Mouse (Mus musculus): ENCODE results near the gene Rps15.

DNA sequence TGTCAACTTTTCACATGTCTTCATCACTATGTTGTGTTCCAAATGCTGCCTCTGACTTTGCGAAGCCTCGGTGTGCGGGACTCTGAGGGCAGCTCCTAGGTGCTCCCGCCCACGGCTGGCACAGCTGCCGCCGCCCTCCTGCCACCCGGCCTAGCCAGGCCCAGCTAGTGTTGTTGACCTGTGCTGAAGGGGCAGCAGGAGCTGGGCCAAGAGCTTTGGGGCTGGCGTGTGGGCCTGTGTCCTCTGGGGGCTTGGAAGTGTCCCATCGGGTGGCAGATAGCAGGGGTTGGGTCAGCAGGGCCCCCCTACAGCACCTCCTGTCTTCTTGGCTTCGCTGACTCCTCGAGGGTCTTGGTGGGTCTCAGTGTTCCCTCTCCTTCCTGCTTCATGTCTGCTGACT lies 13.0 kb upstream of the Rps15 start:
- TF ChIP-seq EP300 (IDR thresholded peaks at IDR 0.05) (no peak), CTCF (IDR thresholded peaks at IDR 0.05) (no peak)
